Mouse (Mus musculus) heart, embryonic 14.5 days (tissue): ENCODE measurements around the gene Cope. TPM values are rescaled to one million over a fixed set of nuclear protein-coding genes. Genes with fewer than 3 reads are reported as not detected.

Experiments
- ATAC-seq: fragments of 200-750 bp; cut with Nextera tagmentation; 2 replicates; pipeline ENCODE4 v1.8.0; 2017; ENCODE audit warnings: low read depth, moderate TSS enrichment; ENCODE audit not compliant: insufficient number of reproducible peaks, insufficient read depth, low FRiP score
- H3K27ac ChIP-seq, 2 experiments: fragments of 200-500 bp in 1 of 2; fragments of 300-500 bp in 1 of 2; sonication (generic) in 1 of 2; replicated peaks in 1 of 2; 2 replicates each; pipeline ENCODE4 v1.5.1; 2012 to 2014; ENCODE audit warnings: low read depth in 2 of 2, low read length in 2 of 2, control low read depth in 1 of 2, mild to moderate bottlenecking in 1 of 2, mixed read lengths in 1 of 2; ENCODE audit not compliant: control insufficient read depth in 1 of 2, insufficient read depth in 1 of 2
- H3K27me3 ChIP-seq: fragments of 300-500 bp; sonication (generic); 2 replicates; pipeline ENCODE4 v1.6.1; 2014; ENCODE audit warnings: mild to moderate bottlenecking, low read length, control low read depth; ENCODE audit not compliant: control insufficient read depth, insufficient read depth
- H3K36me3 ChIP-seq: fragments of 300-500 bp; sonication (generic); 2 replicates; pipeline ENCODE4 v1.6.1; 2014; ENCODE audit warnings: mild to moderate bottlenecking, control low read depth, low read length, mixed read lengths; ENCODE audit not compliant: control insufficient read depth, insufficient read depth
- H3K4me1 ChIP-seq, 2 experiments: fragments of 200-500 bp in 1 of 2; fragments of 300-500 bp in 1 of 2; sonication (generic) in 1 of 2; 2 replicates each; pipeline ENCODE4 v1.6.1; 2012 to 2014; ENCODE audit warnings: low read length in 2 of 2, control low read depth in 1 of 2, mixed read lengths in 1 of 2; ENCODE audit not compliant: control insufficient read depth in 2 of 2, insufficient read depth in 2 of 2
- H3K4me2 ChIP-seq: fragments of 300-500 bp; sonication (generic); 2 replicates; pipeline ENCODE4 v1.6.1; 2014; ENCODE audit warnings: mild to moderate bottlenecking, low read length
- H3K4me3 ChIP-seq, 2 experiments: fragments of 200-500 bp in 1 of 2; fragments of 300-500 bp in 1 of 2; sonication (generic) in 1 of 2; 2 replicates each; pipeline ENCODE4 v1.5.1; 2012 to 2014; ENCODE audit warnings: low read length in 2 of 2, mild to moderate bottlenecking in 2 of 2, control low read depth in 1 of 2, low read depth in 1 of 2, moderate library complexity in 1 of 2; ENCODE audit not compliant: control insufficient read depth in 1 of 2, insufficient read depth in 1 of 2
- H3K9ac ChIP-seq: fragments of 300-500 bp; sonication (generic); 2 replicates; pipeline ENCODE4 v1.6.1; 2014; ENCODE audit warnings: mild to moderate bottlenecking, low read length
- H3K9me3 ChIP-seq: fragments of 300-500 bp; sonication (generic); 2 replicates; pipeline ENCODE4 v1.6.1; 2016; ENCODE audit warnings: low read length, control low read depth; ENCODE audit not compliant: control insufficient read depth
- WGBS: fragments of 180-500 bp; shearing (Covaris S2); extraction: QIAGEN DNeasy Blood & Tissue Kit; methylation state at CpG from one replicate; pipeline ENCODE4 v1.1.7; 2014; 5-methylcytosine and 5-hydroxymethylcytosine counted together
- polyA plus RNA-seq: library from polyadenylated mRNA; unstranded; fragments of >200 nt; fragmentation: Nextera tagmentation; extraction: Ambion mirVana; gene quantifications from 2 replicates; pipeline ENCODE4 v1.2.1, GENCODE M21; 2014

Gene Cope
- polyA plus RNA-seq, 1 experiment from 2014 or later = 319 TPM

GRCm38 (mm10) chr8:70268799-70269565 lies 33.3 kb upstream of the Cope start:
- H3K36me3 ChIP-seq = peaks cover 14% of the 10 kb centered on the region
- peaks cover 4 to 7% of the 10 kb centered on the region in 2 experiments; a peak in 2 of 4 replicates for H3K4me1 ChIP-seq
- 51% methylated on average over 11 of the region's 11 CpGs for WGBS
- no peak overlapping the region for H3K9ac ChIP-seq
- ATAC-seq = no peak
- no peaks in the 10 kb centered on the region for H3K27me3 ChIP-seq
- no peak overlapping the region for H3K4me3 ChIP-seq
- H3K9me3 ChIP-seq = no peaks in the 10 kb centered on the region
- H3K4me2 ChIP-seq = no peak overlapping the region
- H3K27ac ChIP-seq = no peak overlapping the region

DNA sequence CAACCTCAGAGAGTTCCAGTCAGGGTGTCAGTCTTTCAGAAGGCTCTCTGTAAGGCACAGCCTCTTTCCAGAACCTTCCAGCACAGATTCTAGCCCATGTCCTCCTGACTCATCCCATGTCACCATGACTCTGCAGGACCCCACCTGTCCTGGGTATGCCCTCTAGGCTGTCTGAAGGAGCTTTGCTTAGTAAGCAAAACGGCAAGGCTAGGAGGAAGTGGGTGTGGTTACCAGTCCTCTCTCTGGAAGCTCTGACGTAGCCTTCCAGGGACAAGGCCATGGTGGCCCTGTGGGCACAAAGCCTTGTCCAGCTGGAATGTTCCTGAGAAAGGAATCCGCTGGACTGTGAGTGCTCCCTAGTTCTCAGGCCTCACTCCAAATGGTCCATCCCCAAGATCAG lies 29.4 kb upstream of the Cope start:
- Histone ChIP-seq H3K9ac (no peak overlapping the region), H3K9me3 (no peaks in the 10 kb centered on the region), H3K4me1 (peaks cover 7 to 10% of the 10 kb centered on the region in 2 experiments; a peak in 2 of 4 replicates), H3K4me3 (no peak overlapping the region), H3K36me3 (no peaks in the 10 kb centered on the region), H3K4me2 (no peak overlapping the region), H3K27ac (no peak overlapping the region), H3K27me3 (no peaks in the 10 kb centered on the region)
- WGBS = 47% methylated on average over 3 of the region's 3 CpGs
- ATAC-seq = no peak

GRCm38 (mm10) chr8:70274350-70274749 lies 28.0 kb upstream of the Cope start:
- H3K27me3 ChIP-seq = no peaks in the 10 kb centered on the region
- no peak overlapping the region for H3K4me2 ChIP-seq
- no peak for ATAC-seq
- no peaks in the 10 kb centered on the region for H3K36me3 ChIP-seq
- H3K27ac ChIP-seq = no peak overlapping the region
- H3K4me1 ChIP-seq = peaks cover 13 to 16% of the 10 kb centered on the region in 2 experiments
- H3K9ac ChIP-seq = no peak overlapping the region
- no peaks in the 10 kb centered on the region for H3K9me3 ChIP-seq
- no peak overlapping the region for H3K4me3 ChIP-seq

DNA sequence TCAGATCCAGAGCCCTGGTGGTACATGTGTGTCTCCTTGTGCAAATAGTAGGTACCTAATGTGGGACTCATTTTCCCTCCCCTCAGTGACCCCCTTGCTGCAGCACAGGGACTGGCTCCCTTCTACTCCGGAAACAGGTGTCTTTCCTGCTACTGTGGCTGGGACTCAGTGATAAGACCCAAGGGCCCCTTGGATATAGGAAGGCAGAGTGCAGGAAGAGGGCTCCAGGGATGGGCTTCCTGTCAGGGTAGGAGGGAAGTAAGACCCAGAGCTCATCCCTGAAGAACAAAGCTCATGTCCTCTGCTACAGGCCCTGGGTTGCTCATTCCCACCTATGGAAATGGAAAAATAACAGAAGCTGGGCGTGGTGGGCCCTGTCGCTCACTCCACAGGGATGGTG lies 25.8 kb upstream of the Cope start:
- Histone ChIP-seq H3K27ac (peak overlapping the region; percentile 61 to 70), H3K4me3 (no peak overlapping the region), H3K27me3 (no peaks in the 10 kb centered on the region), H3K4me2 (no peak overlapping the region), H3K36me3 (no peaks in the 10 kb centered on the region), H3K4me1 (peaks cover 21 to 23% of the 10 kb centered on the region in 2 experiments), H3K9ac (no peak overlapping the region), H3K9me3 (no peaks in the 10 kb centered on the region)
- peak; percentile 65 for ATAC-seq
- 63% methylated on average over 3 of the region's 3 CpGs for WGBS

- Histone ChIP-seq H3K9me3 (no peaks in the 10 kb centered on the region), H3K4me3 (no peak overlapping the region), H3K4me2 (no peak overlapping the region), H3K36me3 (no peaks in the 10 kb centered on the region), H3K9ac (no peak overlapping the region), H3K27ac (0 out of 4 replicates have a peak overlapping the region, but pooled peaks of 1 of the 2 experiments have one; percentile 14), H3K4me1 (peaks cover 24 to 28% of the 10 kb centered on the region in 2 experiments), H3K27me3 (no peaks in the 10 kb centered on the region)
- ATAC-seq = no peak
- 54% methylated on average over 15 of the region's 15 CpGs for WGBS
These were observed 24.1 kb upstream of the Cope start for GRCm38 (mm10) chr8:70278175-70278574.

GRCm38 (mm10) chr8:70279266-70279665 lies 23.1 kb upstream of the Cope start:
- WGBS = 37% methylated on average over 8 of the region's 8 CpGs
- H3K4me2 ChIP-seq = no peak overlapping the region
- 0 out of 2 replicates have a peak overlapping the region, but pooled peaks have one; percentile 41 for H3K9ac ChIP-seq
- no peaks in the 10 kb centered on the region for H3K27me3 ChIP-seq
- H3K9me3 ChIP-seq = no peaks in the 10 kb centered on the region
- no peak for ATAC-seq
- H3K36me3 ChIP-seq = no peaks in the 10 kb centered on the region
- peak overlapping the region; percentile 4 to 71; a peak in 2 of 4 replicates for H3K27ac ChIP-seq
- H3K4me1 ChIP-seq = peaks cover 24 to 31% of the 10 kb centered on the region in 2 experiments
- H3K4me3 ChIP-seq = no peak overlapping the region

- no peaks in the 10 kb centered on the region for H3K27me3 ChIP-seq
- 43% methylated on average over 3 of the region's 3 CpGs for WGBS
- no peak overlapping the region for H3K9ac ChIP-seq
- no peaks in the 10 kb centered on the region for H3K9me3 ChIP-seq
- no peak overlapping the region for H3K4me2 ChIP-seq
- ATAC-seq = no peak
- peaks cover 24 to 31% of the 10 kb centered on the region in 2 experiments for H3K4me1 ChIP-seq
- H3K27ac ChIP-seq = peak overlapping the region in 1 of 2 experiments; percentile 65; a peak in 2 of 4 replicates
- no peak overlapping the region for H3K4me3 ChIP-seq
- peaks cover 14% of the 10 kb centered on the region for H3K36me3 ChIP-seq
These were observed 21.3 kb upstream of the Cope start for GRCm38 (mm10) chr8:70281001-70281400.
